Mouse (Mus musculus): ENCODE data around the gene Btnl4.
"Not testable (repeated sequence)": the region's sequence is repeated elsewhere in the genome, so short reads cannot be mapped to it uniquely, and the experiment has no call there.

Btnl4 gene

GRCm38 (mm10) chr17:34477238-34478013 is at the start of gene Btnl4:
Btnl4 (minus strand) TSS chr17:34477318.
- not testable (repeated sequence) for DNase-seq

GRCm38 (mm10) chr17:34519001-34519400 is 41.9 kb upstream of the Btnl4 start:
- no peak for DNase-seq

GRCm38 (mm10) chr17:34518571-34518970 is 41.5 kb upstream of the Btnl4 start:
- DNase-seq: not testable (repeated sequence)

GRCm38 (mm10) chr17:34517795-34518194 is 40.7 kb upstream of the Btnl4 start:
- no peak for DNase-seq

- no peak for DNase-seq
Measured at GRCm38 (mm10) chr17:34517252-34517651, 40.1 kb upstream of the Btnl4 start, which contains the start of gene Btnl6. Btnl6 (minus strand) TSS chr17:34517352.

GRCm38 (mm10) chr17:34516514-34516913 is 39.4 kb upstream of the Btnl4 start:
- DNase-seq: no peak

- DNase-seq: not testable (repeated sequence)
Measured at GRCm38 (mm10) chr17:34511723-34512122, 34.6 kb upstream of the Btnl4 start.

GRCm38 (mm10) chr17:34507591-34507990 is 30.5 kb upstream of the Btnl4 start:
- no peak for DNase-seq

GRCm38 (mm10) chr17:34497726-34498125 is 20.6 kb upstream of the Btnl4 start:
- not testable (repeated sequence) for DNase-seq

- not testable (repeated sequence) for DNase-seq
Measured at GRCm38 (mm10) chr17:34497319-34497718, 20.2 kb upstream of the Btnl4 start.

- DNase-seq: no peak
Measured at GRCm38 (mm10) chr17:34496539-34496938, 19.4 kb upstream of the Btnl4 start.

- not testable (repeated sequence) for DNase-seq
Measured at GRCm38 (mm10) chr17:34495156-34495555, 18.0 kb upstream of the Btnl4 start.

GRCm38 (mm10) chr17:34492796-34493195 is 15.7 kb upstream of the Btnl4 start:
- DNase-seq: no peak

- no peak for DNase-seq
Measured at GRCm38 (mm10) chr17:34476427-34476826, 691 bp downstream of the Btnl4 start.

- no peak for DNase-seq
Measured at GRCm38 (mm10) chr17:34475060-34475459, 2.1 kb downstream of the Btnl4 start.

- no peak for DNase-seq
Measured at GRCm38 (mm10) chr17:34470491-34470890, 6.6 kb downstream of the Btnl4 start.

GRCm38 (mm10) chr17:34465906-34466305 is 11.2 kb downstream of the Btnl4 start:
- not testable (repeated sequence) for DNase-seq

GRCm38 (mm10) chr17:34459255-34459654 is 17.9 kb downstream of the Btnl4 start:
- DNase-seq: no peak

GRCm38 (mm10) chr17:34457668-34458067 is 19.4 kb downstream of the Btnl4 start:
- no peak for DNase-seq

- DNase-seq: no peak
Measured at GRCm38 (mm10) chr17:34448473-34449041, 28.6 kb downstream of the Btnl4 start.

GRCm38 (mm10) chr17:34441990-34442389 is 35.1 kb downstream of the Btnl4 start:
- no peak for DNase-seq

- no peak for DNase-seq
Measured at GRCm38 (mm10) chr17:34439795-34440194, 37.3 kb downstream of the Btnl4 start.

GRCm38 (mm10) chr17:34438588-34438987 is 38.5 kb downstream of the Btnl4 start:
- DNase-seq: no peak

- DNase-seq: no peak
Measured at GRCm38 (mm10) chr17:34437606-34438005, 39.5 kb downstream of the Btnl4 start.

Measured in thymus, postnatal 25 days (tissue).